Mouse (Mus musculus) limb, embryonic 11.5 days (tissue): ENCODE results near the gene Dnah7b. TPM values are rescaled to one million over a fixed set of nuclear protein-coding genes. Genes with fewer than 3 reads are reported as not detected.
"Not testable (repeated sequence)": the region's sequence is repeated elsewhere in the genome, so short reads cannot be mapped to it uniquely, and the experiment has no call there.

Experiments
- ATAC-seq: fragments of 200-750 bp; cut with Nextera tagmentation; 2 replicates; pipeline ENCODE4 v1.8.0; 2017; ENCODE audit warnings: low read depth; ENCODE audit not compliant: insufficient number of reproducible peaks, low FRiP score, low TSS enrichment
- DNase-seq: peaks from one replicate; pipeline ENCODE4 v3.0.0-alpha.2; 2015; ENCODE audit warnings: low spot score
- H3K27ac ChIP-seq: fragments of 300-500 bp; sonication (generic); replicated peaks from 2 replicates; pipeline ENCODE4 v1.5.1; 2014; ENCODE audit warnings: low read depth, mild to moderate bottlenecking, low read length
- H3K27me3 ChIP-seq: fragments of 300-500 bp; sonication (generic); 2 replicates; pipeline ENCODE4 v1.6.1; 2014; ENCODE audit warnings: mild to moderate bottlenecking, low read length, mixed read lengths; ENCODE audit not compliant: control insufficient read depth, insufficient read depth
- H3K36me3 ChIP-seq: fragments of 300-500 bp; sonication (generic); 2 replicates; pipeline ENCODE4 v1.6.1; 2014; ENCODE audit warnings: mild to moderate bottlenecking, low read length, moderate library complexity, mixed read lengths; ENCODE audit not compliant: control insufficient read depth, insufficient read depth
- H3K4me1 ChIP-seq: fragments of 300-500 bp; sonication (generic); 2 replicates; pipeline ENCODE4 v1.6.1; 2014; ENCODE audit warnings: low read length, mixed read lengths; ENCODE audit not compliant: control insufficient read depth, insufficient read depth
- H3K4me2 ChIP-seq: fragments of 300-500 bp; sonication (generic); 2 replicates; pipeline ENCODE4 v1.6.1; 2014; ENCODE audit warnings: low read depth, mild to moderate bottlenecking, moderate library complexity; ENCODE audit not compliant: severe bottlenecking
- H3K4me3 ChIP-seq: fragments of 300-500 bp; sonication (generic); 2 replicates; pipeline ENCODE4 v1.5.1; 2014; ENCODE audit warnings: low read depth, low read length
- H3K9ac ChIP-seq: fragments of 300-500 bp; sonication (generic); 2 replicates; pipeline ENCODE4 v1.6.1; 2014; ENCODE audit warnings: mild to moderate bottlenecking, low read length
- H3K9me3 ChIP-seq: fragments of 300-500 bp; sonication (generic); 2 replicates; pipeline ENCODE4 v1.6.1; 2016; ENCODE audit warnings: low read length; ENCODE audit not compliant: control insufficient read depth
- WGBS: fragments of 180-500 bp; shearing (Covaris S2); extraction: QIAGEN DNeasy Blood & Tissue Kit; methylation state at CpG from one replicate; pipeline ENCODE4 v1.1.7; 2014; 5-methylcytosine and 5-hydroxymethylcytosine counted together
- polyA plus RNA-seq: library from polyadenylated mRNA; unstranded; fragments of >200 nt; fragmentation: Nextera tagmentation; extraction: Ambion mirVana; gene quantifications from 2 replicates; pipeline ENCODE4 v1.2.1, GENCODE M21; 2014

Dnah7b gene
- polyA plus RNA-seq, 1 experiment from 2014 or later, result 2.3 TPM

GRCm38 (mm10) chr1:46268841-46269240 lies 202.7 kb downstream of the Dnah7b start:
- H3K4me1 ChIP-seq, H3K4me3 ChIP-seq, DNase-seq, ATAC-seq, H3K27me3 ChIP-seq, H3K36me3 ChIP-seq, H3K27ac ChIP-seq, H3K9me3 ChIP-seq, H3K4me2 ChIP-seq, H3K9ac ChIP-seq: not testable (repeated sequence)
- WGBS, result 75% methylated on average over 2 of the region's 2 CpGs

DNA sequence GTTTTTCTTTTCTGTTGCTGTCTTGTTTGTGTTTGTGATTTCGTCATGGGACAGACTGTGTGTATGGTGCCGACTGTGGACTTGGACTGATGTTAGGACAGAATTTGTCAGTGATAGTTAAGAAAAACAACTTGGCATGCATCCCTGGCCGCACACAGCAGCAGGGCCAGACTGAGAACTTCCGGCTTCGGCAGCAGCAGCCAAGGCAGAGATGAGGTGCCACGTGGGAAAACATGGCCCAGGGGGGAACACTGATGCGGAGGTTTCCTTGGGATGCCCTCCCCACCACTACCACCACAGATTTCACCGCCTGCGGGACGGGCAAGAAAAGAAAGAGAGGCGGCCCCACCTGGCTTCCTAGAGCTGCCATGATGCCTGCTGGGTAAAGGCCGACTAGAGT lies 205.8 kb downstream of the Dnah7b start:
- H3K4me3 ChIP-seq, result no peak overlapping the region
- no peaks in the 10 kb centered on the region for H3K36me3 ChIP-seq
- DNase-seq (no peak), ATAC-seq (no peak)
- no peaks in the 10 kb centered on the region for H3K27me3 ChIP-seq
- H3K4me2 ChIP-seq, result no peak overlapping the region
- H3K9me3 ChIP-seq, result no peaks in the 10 kb centered on the region
- 81% methylated on average over 12 of the region's 12 CpGs for WGBS
- H3K27ac ChIP-seq, result no peak overlapping the region
- no peaks in the 10 kb centered on the region for H3K4me1 ChIP-seq
- no peak overlapping the region for H3K9ac ChIP-seq

- not testable (repeated sequence) for H3K9ac ChIP-seq, ATAC-seq
- 53% methylated on average over 2 of the region's 2 CpGs for WGBS
These were observed 212.2 kb downstream of the Dnah7b start for GRCm38 (mm10) chr1:46278057-46278910.

DNA sequence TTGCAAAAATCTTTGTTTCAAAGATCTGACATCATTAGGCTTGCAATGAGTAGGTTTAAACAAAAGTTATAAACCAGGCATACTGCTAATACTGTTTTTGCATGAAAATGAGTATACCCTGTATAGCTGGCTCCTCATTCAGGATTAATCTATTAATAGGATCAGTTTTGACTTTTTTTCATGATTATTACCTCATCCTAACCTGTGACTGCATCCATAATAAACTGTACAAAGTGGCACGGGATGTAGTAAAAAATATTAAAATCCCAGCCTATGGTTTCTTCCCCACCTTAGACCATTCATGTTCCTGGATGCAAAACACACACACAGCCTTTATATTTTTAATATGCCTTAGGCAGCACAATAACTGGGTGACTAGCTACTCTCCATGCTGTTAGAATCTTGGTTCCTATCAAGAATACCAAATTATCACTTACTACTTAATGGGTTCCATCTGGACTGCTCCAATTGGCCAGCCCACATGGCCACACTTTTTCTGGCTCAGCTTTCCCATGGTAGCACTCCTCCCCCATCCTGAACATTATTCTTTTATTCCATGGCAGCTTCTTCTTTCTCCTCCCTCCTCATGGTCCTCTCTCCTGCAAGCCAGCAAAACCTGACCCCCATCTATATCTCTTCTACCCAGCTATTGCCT lies 212.9 kb downstream of the Dnah7b start:
- H3K27ac ChIP-seq, DNase-seq, H3K4me1 ChIP-seq, H3K27me3 ChIP-seq, H3K9me3 ChIP-seq, H3K4me2 ChIP-seq, H3K36me3 ChIP-seq, H3K9ac ChIP-seq, H3K4me3 ChIP-seq: not testable (repeated sequence)
- ATAC-seq, result peak; percentile 51; the same call in 1 of the 2 replicates
- WGBS, result 51% methylated on average over 1 of the region's 1 CpGs

More at GRCm38 (mm10) chr1:46278057-46278910, 212.2 kb downstream of the Dnah7b start:
- H3K36me3 ChIP-seq, H3K4me1 ChIP-seq, H3K27ac ChIP-seq, H3K4me2 ChIP-seq, H3K9me3 ChIP-seq, DNase-seq, H3K27me3 ChIP-seq, H3K4me3 ChIP-seq: not testable (repeated sequence)

- H3K4me1 ChIP-seq, DNase-seq, H3K36me3 ChIP-seq, H3K9me3 ChIP-seq, H3K9ac ChIP-seq, H3K27ac ChIP-seq, H3K4me2 ChIP-seq, H3K27me3 ChIP-seq, H3K4me3 ChIP-seq, ATAC-seq: not testable (repeated sequence)
- 71% methylated on average over 2 of the region's 2 CpGs for WGBS
These were observed 228.3 kb downstream of the Dnah7b start for GRCm38 (mm10) chr1:46294451-46294850.

- not testable (repeated sequence) for H3K4me2 ChIP-seq, H3K27ac ChIP-seq, H3K36me3 ChIP-seq, H3K27me3 ChIP-seq, DNase-seq, H3K4me1 ChIP-seq, ATAC-seq, H3K9me3 ChIP-seq, H3K4me3 ChIP-seq, H3K9ac ChIP-seq
These were observed 259.8 kb downstream of the Dnah7b start for GRCm38 (mm10) chr1:46325942-46326341.

DNA sequence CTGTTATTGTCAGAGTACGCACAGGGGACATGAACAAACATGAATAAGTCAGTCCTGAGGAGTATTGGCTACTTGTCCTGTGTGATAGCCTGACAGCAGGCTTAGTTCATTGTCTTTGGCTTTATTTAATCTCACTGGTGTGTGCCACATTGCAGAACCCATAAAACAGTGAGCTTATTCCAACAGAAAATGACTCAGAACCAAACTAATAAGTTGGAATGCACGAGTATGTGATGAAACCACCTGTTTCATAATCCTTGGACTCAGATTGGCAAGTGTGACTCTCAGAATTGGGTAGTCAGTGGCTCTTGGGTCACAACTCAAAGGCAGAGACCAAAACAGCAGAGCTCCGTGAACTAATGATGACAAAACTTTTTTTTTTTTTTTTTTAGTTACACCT lies 279.2 kb downstream of the Dnah7b start:
- not testable (repeated sequence) for H3K27me3 ChIP-seq, H3K4me2 ChIP-seq, H3K4me3 ChIP-seq, H3K9me3 ChIP-seq, H3K36me3 ChIP-seq, DNase-seq, ATAC-seq, H3K27ac ChIP-seq, H3K9ac ChIP-seq, H3K4me1 ChIP-seq
- WGBS, result 85% methylated on average over 3 of the region's 3 CpGs

GRCm38 (mm10) chr1:46380641-46381040 lies 314.5 kb downstream of the Dnah7b start:
- not testable (repeated sequence) for H3K27ac ChIP-seq, DNase-seq, ATAC-seq, H3K27me3 ChIP-seq, H3K9me3 ChIP-seq, H3K4me1 ChIP-seq, H3K9ac ChIP-seq, H3K36me3 ChIP-seq, H3K4me2 ChIP-seq, H3K4me3 ChIP-seq
- 94% methylated on average over 3 of the region's 3 CpGs for WGBS
